Mouse (Mus musculus) cerebellum, adult 18-20 months (tissue): ENCODE data around the gene Rpa2.
"Not testable (repeated sequence)": the region's sequence is repeated elsewhere in the genome, so short reads cannot be mapped to it uniquely, and the experiment has no call there.

Experiments
- DNase-seq, 2 experiments: peaks; one replicate each; pipeline ENCODE4 v3.0.0; 2021

The Rpa2 gene

DNA sequence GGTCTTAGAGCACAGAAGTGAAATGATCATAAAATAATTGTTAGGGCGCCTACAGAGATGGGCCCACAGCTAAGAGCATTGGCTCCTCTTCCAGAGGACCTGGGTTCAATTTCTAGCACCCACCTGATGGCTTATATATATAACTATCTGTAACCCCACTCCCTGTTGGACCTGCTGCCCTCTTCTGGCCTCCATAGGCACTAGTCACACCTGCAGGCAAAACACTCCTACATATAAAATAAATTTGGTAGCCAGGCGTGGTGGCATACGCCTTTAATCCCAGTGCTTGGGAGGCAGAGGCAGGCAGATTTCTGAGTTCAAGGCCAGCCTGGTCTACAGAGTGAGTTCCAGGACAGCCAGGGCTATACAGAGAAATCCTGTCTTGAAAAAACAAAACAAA is 5.0 kb upstream of the Rpa2 start:
- not testable (repeated sequence) for DNase-seq

DNA sequence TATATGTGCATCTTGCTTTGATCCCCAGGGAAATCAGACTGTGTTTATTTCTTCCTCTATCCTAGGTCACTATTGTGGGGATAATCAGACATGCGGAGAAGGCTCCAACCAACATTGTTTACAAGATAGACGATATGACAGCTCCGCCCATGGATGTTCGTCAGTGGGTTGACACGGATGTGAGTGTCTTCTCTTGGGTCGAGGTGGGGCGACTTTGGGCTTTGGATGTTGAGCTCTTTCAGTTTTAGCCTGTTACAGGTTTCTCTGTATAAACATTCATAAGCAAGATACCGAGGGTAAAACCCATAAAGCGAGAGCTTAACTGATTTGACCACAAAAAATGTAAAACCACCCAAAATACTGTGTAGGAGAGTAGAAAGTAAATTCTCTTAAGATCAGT is 3.6 kb downstream of the Rpa2 start:
- DNase-seq, result no peak

DNA sequence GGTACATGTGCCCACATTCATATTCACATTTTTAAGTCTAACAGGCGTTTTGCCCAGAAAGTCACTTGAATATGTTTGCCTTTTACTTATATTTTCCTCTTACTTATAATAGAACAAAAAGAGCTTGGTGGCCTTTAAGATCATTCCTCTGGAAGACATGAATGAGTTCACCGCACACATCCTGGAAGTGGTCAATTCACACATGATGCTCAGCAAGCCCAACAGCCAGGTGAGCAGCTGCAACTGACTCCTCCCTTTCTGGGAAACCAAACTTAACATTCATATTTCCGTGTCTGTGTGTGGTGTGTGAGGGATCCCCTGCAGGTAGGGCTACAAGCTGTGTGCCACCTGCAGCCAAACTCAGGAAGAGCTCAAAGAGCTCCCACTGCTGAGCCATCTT is 6.8 kb downstream of the Rpa2 start:
- no peak for DNase-seq

DNA sequence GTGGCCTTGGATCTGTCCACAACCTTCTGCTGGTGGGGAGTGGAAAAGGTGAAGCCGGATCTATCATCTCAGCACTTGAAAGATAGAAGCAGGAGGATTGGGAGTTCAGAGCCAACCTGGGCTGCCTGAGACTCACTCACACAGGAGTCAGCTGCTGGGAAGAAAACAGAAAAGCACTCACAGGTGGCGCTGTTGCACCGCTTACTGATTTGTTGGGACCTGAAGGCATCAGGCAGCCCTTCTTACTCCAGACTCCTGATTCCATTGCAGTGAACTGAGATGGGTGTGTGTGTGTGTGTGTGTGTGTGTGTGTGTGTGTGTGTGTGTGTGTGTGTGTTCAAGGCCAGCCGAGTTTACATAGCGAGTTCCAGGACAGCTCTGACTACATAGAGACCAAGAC is 8.6 kb downstream of the Rpa2 start:
- DNase-seq, result peak; percentile 36 to 52

DNA sequence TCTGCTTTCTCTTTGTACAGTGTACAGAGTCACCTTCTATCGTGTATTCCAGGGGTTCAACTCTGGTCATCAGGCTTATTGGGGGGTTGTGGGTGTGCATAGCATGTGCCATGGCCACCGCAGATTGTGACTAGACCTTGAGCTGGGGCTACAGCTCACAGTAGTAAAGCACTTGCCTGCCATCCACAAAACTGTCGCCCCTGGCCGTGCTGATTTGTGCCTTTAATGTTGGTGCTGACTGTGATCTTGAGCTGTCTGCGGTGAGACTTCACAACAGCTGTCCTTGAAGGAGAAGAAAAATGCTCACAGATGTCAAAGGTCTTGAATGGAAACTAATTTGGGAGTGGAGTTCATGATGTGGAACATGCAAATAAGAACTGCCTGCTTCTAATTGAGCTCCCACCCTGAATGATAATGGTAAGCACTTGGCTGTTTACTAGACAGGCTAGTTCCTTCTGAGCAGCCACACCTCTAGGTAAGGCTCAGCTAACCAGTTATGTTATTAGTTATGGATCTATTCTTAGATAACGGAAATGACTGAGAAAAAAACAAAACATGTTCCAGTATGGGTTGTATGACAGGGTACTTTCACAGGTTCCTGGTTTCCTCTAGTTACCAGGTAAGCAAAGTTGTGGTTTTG is 10.6 kb downstream of the Rpa2 start:
- DNase-seq, result no peak

DNA sequence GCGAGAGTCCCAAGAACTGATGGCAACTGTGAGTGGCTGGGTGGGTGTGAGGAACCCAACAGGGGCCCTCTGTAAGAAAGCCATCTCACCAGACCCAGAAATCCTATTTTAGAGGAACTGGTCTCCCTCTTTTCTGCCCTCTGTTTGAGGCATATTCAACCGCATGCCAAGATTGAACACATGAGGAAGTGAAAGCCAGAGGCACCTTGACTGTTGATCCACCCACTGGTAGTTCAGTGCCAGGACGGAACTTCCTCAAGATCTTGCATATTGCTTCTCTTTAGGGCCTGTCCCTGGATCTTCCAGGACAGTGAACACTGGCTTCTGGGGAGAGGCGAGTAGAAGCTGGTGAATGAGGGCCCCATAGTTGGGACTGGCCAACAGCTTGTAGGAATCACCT is 12.2 kb downstream of the Rpa2 start:
- no peak for DNase-seq

DNA sequence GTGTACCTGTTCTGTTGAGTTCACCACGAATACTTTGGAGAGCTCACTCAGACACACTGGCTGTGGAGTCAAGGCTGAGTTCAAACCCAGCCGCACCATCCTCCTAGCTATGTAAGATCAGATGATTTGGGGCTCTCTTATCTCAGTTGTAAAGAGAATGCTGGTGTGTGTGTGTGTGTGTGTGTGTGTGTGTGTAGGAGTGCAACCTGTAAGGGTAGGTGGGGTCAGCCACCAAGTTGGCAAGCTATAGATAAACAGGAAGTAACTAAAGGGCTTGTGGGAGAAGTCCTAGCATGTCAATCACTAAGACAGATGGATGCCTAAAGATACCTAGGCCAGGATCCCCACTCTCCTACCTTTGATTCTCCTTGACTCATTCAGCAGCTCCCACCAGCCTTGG is 15.6 kb downstream of the Rpa2 start:
- no peak for DNase-seq

DNA sequence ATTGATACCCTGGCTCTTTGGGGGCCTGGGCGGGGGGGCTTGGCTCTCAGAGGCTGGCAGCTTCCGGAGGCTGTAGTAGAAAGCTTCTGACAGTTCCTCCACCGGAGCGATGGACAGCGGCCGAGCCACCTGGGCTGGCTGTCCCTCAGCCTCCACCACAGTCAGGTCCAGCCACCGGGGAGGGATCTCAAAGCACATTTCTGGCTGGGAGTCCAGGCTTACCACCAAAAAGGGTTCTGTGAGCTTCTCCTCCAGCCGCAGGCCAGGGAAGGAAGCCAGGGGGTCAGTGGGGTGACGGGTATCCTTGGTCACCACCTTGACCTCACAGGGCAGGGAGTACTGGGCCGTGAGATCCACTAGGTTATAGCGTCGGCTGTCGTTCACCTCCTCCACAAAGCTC is 17.1 kb downstream of the Rpa2 start:
- no peak for DNase-seq

DNA sequence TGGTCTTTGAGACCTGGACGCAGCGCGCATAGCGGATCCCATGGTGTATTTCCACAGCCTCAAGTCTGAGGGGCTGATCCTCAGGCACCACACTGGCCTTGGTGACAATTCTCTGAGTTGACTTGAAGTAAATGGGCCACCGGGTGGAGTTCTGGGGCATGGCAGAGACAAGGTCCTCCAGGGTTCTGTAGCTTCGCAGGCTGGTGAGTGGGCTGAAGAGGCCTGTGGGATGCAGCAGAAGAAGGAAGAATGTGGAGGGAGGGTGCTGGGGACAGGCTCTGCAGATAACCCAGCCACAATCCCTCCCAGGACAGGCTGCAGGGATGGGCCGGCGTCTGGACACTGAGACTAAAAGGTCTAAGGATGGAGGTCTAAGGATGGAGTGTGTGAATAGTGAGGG is 21.6 kb downstream of the Rpa2 start:
- no peak for DNase-seq

DNA sequence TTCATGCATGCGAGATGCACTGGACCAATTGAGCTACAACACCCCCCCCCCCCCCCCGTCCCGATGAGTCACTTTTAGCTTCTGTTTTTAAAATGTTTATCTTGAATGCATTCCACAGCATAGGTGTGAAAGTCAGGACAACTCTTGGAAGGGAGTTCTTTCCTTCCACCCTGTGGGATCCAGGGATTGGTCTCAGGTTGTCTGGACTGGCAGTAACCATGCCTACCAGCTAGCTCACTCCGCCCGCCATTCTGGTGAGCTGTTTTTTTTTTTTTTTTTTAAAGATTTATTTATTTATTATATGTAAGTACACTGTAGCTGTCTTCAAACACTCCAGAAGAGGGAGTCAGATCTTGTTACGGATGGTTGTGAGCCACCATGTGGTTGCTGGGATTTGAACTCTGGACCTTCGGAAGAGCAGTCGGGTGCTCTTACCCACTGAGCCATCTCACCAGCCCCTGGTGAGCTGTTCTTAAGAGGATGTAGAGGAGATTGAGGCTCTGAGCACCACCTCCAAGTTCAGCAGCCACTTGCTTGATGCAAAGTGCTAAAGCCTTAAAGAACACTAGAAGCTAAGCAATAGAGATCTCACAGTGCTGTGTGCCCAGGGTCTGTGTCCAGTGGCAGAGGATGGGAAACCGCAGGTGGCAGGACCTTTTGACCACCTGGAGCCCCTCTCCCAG is 25.3 kb downstream of the Rpa2 start:
- DNase-seq, result not testable (repeated sequence)

DNA sequence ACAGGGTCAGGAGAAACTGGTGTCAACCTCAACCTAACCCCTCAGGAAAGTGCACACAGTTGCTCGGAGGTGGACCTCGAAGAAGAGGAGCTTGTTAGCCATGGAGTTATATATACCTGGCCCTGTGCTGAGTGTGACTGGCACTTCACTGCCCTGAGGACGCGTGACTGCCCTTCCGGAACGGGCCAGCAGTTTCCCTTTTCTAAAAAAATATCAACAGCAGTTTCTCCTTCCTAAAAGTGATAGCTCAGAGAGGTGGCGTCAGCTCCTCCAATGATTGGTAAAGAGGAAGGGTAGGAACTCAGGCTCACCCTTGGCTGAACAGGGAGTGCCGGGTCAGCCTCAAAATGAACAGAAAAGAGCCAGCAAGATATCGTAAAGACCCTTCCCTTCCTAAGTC is 25.9 kb downstream of the Rpa2 start:
- DNase-seq, result no peak

DNA sequence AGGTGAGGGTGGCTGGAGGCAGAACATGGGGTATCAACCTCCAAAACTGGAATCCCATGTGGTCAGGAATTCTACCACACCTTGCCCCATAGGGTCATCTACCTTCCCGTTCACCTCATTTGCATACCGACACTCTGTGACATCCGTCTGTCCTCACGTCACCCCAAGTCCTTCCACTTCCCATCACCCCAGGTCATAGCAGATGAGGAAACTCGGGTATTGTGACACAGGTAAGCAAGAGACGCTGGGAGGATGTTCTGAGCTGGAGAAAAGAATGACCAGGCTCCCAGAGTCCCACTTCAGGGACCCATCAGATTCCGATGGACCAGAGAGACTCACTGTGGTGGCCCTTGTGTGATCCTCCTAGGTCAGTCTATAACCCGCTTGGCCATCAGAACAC is 26.6 kb downstream of the Rpa2 start:
- DNase-seq, result no peak

DNA sequence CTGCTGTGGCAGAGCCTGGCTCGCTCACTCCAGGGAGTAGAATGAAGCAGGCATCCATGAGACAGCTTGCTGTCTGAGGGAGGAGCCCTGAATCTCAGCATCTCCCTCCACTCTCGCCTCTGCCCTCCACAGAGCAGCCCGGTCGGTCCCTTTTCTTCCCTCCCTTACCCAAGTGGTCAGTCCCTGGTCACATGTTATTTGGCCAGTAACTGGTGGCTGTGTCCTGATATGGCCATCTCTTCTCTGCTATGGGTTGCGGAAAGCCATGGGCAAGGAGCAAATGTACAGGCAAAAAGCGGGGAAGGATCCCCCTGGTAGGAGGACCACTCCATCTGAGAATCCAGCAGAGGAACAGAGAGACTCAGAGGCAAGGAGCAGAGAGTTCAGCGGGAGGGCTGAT is 27.0 kb downstream of the Rpa2 start:
- no peak for DNase-seq

DNA sequence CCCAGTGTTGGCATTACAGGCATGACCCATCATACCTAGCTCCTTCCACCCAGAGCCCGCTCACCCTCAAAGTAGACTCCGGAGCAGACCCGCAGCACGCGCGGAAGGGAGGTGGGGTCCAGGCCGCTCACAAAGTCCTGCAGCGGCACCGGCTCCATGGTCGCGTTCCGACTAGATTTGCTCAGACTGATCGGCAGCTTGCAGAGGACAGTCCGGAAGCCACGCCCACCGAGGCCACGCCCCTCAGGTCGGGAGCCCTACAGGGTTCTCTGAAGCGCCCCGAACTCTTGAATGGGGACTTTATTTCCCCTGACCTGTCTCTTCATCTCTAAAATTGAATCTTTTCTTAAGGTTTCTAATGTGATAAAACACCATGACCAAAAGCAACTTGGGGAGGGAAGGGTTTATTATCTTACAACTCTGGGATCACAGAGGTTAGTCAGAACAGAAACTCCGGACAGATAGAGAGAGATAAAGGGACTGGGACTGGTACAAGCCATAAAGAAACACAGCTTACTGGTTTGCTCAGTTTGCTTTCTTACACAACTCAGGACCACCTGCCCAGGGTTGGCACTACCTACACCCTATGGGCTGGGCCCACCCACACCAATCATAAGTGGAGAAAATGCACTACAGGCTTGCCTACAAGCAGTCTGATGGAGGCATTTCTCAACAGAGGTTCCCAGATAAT is 28.2 kb downstream of the Rpa2 start, which contains the start of gene Themis2:
Gene Themis2, minus strand, starts transcription at position 192 of the 691 bp plus-strand sequence.
- DNase-seq, result peak in 1 of 2 experiments; percentile 9

DNA sequence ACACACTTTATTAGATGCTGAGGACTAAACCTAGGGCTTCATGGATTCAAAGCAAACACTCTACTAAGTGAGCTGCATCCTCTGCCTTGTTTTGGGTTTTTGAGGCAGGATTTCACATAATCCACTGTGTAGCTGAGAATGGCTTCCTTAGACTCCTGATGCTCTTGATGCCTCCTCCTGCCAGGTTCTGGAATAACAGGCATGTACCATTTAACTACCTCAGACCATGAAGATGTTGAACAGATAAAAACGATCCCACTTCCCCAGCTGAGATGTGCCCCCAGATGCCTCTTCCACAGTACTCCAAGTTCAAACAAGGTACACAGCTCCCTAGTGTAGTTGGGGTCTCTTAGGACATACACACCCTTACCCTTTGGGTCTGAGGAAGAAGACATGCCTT is 29.3 kb downstream of the Rpa2 start:
- DNase-seq, result no peak

DNA sequence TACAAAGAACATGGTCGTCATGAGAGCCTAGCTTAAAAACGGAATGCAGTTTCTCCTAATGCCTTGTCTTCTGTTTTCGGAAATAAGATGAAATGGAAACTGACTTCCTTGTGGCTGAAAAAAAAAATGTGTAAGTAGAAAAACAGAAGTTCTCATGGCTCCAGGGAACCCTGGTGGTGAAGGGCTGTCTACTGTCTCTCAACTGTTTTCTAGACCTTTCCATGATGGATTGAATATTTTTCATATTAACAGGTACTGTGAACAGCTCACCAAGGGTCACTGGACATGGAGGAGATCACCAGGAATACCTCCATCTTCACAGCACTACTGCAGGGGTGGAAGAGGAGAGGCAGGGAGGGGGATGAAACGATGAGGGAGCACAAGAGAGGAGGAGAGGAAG is 29.9 kb downstream of the Rpa2 start:
- DNase-seq, result no peak

DNA sequence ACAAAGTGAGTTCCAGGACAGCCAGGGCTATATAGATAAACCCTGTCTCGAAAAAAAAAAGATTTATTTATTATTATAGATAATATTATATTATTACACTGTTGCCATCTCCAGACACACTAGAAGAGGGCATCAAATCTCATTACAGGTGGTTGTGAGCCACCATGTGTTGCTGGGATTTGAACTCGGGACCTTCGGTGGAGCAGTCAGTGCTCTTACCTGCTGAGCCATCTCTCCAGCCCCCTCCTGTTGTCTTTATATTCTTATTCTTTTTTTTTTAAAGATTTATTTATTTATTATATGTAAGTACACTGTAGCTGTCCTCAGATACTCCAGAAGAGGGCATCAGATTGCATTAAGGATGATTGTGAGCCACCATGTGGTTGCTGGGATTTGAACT is 30.5 kb downstream of the Rpa2 start:
- DNase-seq, result not testable (repeated sequence)

DNA sequence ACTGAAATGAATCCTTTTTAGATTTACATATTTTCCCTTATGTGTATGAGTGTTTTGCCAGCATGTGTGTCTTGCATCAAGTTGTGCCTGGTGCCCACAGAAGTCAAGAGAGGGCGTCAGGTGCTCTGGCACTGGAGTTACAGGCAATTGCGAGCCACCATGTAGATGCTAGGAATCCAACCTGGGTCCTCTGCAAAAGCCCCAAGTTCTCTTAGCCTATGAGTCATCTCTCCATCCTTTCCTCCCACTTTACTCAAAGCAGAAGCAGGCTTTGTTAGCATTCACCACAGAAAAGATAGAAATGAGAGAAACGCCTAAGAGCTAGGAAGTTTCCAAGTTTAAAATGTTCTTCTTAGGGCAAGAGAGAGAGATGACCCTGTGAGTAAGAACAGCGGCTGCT is 31.7 kb downstream of the Rpa2 start:
- no peak for DNase-seq

DNA sequence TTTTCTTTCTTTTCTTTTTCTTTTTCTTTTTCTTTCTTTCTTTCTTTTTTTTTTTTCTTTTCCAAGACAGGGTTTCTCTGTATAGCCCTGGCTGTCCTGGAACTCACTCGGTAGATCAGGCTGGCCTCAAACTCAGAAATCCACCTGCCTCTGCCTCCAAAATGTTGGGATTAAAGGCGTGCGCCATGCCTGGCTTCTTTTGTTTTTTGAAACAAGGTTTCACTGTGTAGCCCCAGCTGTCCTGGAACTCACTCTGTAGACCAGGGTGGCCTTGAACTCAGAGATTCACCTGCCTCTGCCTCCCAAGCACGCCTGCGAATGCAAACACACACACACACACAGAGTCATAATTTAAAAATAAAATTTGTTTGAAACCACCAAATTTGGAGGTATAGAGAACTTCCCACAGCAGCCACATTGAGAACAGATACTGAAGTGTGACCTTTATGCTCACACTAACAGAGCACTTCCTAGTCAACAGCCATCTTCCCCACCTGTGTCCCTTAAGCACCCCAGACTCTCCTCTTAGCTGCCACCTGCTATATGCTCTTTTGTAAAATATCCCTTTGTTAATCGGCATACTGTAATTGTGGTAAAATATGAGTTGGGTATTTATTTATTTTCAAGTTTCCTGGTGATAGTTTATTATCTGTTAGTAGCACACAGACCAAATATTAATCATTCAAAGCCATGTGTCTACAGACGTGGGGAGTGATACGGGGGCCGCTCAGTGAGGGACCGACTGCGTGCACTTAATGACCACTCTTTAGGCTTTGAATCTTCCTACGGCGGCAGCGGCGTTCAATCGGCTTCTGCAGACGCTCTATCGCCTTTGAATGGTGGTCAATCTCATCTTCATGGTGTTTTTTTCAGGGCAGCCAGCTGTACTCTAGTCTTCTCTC is 33.3 kb downstream of the Rpa2 start:
- DNase-seq, result no peak

DNA sequence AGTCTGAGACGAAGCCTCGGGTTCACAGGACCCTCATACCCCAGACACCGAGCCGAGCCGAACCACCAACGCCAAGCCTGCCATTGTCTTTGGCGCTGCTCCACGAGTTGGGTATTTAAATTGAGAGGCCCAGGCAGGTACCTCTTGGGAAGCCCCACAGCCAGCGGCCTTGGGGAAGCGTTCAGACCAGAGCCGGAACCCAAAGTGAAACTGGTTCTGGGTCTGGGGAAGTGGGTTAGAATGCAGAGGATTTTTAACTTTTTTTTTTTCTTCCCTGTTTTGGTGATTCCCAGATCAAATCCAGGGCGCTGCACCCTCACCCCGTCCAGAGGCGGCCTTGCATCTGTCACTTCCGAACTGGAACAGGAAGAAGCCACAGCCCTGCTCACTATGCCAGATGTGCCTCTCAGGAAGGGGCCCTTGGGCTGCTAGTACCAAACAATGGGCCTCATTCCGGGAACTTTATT is 34.1 kb downstream of the Rpa2 start:
- no peak for DNase-seq

DNA sequence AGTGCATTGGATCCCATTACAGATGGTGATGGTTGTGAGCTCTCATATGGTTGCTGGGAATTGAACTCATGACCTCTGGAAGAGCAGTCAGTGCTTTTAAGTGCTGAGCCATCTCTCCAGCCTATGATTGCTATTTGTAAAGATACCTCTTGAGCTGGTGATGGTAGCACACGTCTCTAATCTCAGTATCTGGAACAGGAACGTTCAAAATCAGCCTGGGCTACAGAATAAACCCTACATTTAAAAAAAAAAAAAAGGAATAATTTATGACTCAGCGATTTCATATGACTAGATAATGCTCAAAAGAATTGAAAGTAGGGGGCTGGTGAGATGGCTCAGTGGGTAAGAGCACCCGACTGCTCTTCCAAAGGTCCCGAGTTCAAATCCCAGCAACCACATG is 35.1 kb downstream of the Rpa2 start:
- no peak for DNase-seq

DNA sequence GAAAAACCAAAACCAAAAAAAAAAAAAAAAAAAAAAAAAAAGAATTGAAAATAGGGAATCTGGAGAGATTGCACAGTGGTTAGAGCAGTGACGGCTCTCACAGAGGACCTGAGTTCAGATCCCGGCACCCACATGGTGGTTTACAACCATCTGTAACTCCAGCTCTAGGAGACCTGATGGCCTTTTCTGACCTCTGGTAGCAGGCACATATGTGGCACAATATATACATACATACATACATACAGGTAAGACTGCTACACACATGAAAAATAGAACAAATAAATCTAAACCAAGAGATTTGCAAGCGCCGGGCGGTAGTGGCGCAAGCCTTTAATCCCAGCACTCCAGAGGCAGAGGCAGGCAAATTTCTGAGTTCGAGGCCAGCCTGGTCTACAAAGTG is 35.7 kb downstream of the Rpa2 start:
- DNase-seq, result no peak

DNA sequence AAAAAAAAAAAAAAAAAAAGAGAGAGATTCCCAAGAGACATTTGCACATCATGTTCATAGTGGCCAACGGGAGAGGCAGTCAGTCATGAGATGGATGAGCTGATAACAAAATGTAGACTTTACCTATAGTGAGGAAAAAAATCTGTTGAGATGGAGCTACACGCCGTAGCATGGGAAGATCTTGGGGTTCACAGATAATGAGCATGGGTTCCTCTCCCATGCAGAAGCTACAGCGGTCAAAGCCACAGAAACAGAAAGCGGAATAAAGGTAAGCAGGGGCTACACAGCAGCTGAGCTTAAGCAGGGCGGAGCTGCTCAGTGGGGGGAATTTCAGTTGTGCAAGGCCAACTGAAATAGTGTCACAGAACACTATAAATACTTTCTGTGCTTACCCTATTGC is 36.2 kb downstream of the Rpa2 start:
- no peak for DNase-seq
